Mouse (Mus musculus) midbrain, embryonic 13.5 days (tissue): ENCODE measurements at regions not wholly inside any gene's neighbourhood (a gene's known extent, or its start where the extent isn't known, plus 50 kb on each side); places are given as distances from the start of the nearest gene placed in this dataset.
"Not testable (repeated sequence)": the region's sequence is repeated elsewhere in the genome, so short reads cannot be mapped to it uniquely, and the experiment has no call there.

Experiments
- ATAC-seq: fragments of 200-750 bp; cut with Nextera tagmentation; 2 replicates; pipeline ENCODE4 v1.8.0; 2017; ENCODE audit warnings: mild to moderate bottlenecking, moderate TSS enrichment, moderate library complexity
- H3K27ac ChIP-seq: fragments of 300-500 bp; sonication (generic); 2 replicates; pipeline ENCODE4 v1.5.1; 2015; ENCODE audit warnings: inconsistent platforms, mild to moderate bottlenecking, moderate library complexity
- H3K27me3 ChIP-seq: fragments of 300-500 bp; sonication (generic); 2 replicates; pipeline ENCODE4 v1.6.1; 2015; ENCODE audit warnings: mild to moderate bottlenecking, inconsistent platforms
- H3K36me3 ChIP-seq: fragments of 300-500 bp; sonication (generic); 2 replicates; pipeline ENCODE4 v1.6.1; 2015; ENCODE audit warnings: mild to moderate bottlenecking, inconsistent platforms
- H3K4me1 ChIP-seq: fragments of 300-500 bp; sonication (generic); replicated peaks from 2 replicates; pipeline ENCODE4 v1.6.1; 2015; ENCODE audit warnings: inconsistent platforms
- H3K4me2 ChIP-seq: fragments of 300-500 bp; sonication (generic); replicated peaks from 2 replicates; pipeline ENCODE4 v1.6.1; 2015; ENCODE audit warnings: moderate library complexity, mild to moderate bottlenecking, inconsistent platforms
- H3K4me3 ChIP-seq: fragments of 300-500 bp; sonication (generic); replicated peaks from 2 replicates; pipeline ENCODE4 v1.5.1; 2015; ENCODE audit warnings: mild to moderate bottlenecking, inconsistent platforms
- H3K9ac ChIP-seq: fragments of 300-500 bp; sonication (generic); replicated peaks from 2 replicates; pipeline ENCODE4 v1.6.1; 2015; ENCODE audit warnings: mild to moderate bottlenecking, inconsistent platforms
- H3K9me3 ChIP-seq: fragments of 300-500 bp; sonication (generic); 2 replicates; pipeline ENCODE4 v1.6.1; 2016; ENCODE audit warnings: mild to moderate bottlenecking, inconsistent platforms
- WGBS: fragments of 180-500 bp; shearing (Covaris S2); methylation state at CpG from one replicate; pipeline ENCODE4 v1.1.7; 2015; 5-methylcytosine and 5-hydroxymethylcytosine counted together

GRCm38 (mm10) chr7:73069352-73069751 is 306.0 kb upstream of the Rgma start:
- Histone ChIP-seq H3K27me3 (no peaks in the 10 kb centered on the region), H3K4me3 (no peak overlapping the region), H3K4me1 (no peaks in the 10 kb centered on the region), H3K4me2 (no peak overlapping the region), H3K9me3 (no peaks in the 10 kb centered on the region), H3K27ac (no peak overlapping the region), H3K36me3 (no peaks in the 10 kb centered on the region), H3K9ac (no peak overlapping the region)
- no peak for ATAC-seq
- WGBS, result 88% methylated on average over 4 of the region's 4 CpGs

GRCm38 (mm10) chr7:73075391-73075790 is 299.9 kb upstream of the Rgma start:
- not testable (repeated sequence) for ATAC-seq, H3K4me3 ChIP-seq
- WGBS, result 95% methylated on average over 7 of the region's 7 CpGs

GRCm38 (mm10) chr7:73087496-73088185 is 287.7 kb upstream of the Rgma start:
- H3K4me3 ChIP-seq, result no peak overlapping the region
- H3K27me3 ChIP-seq, result no peaks in the 10 kb centered on the region
- ATAC-seq, result no peak
- no peaks in the 10 kb centered on the region for H3K36me3 ChIP-seq
- H3K27ac ChIP-seq, result no peak overlapping the region
- H3K9ac ChIP-seq, result no peak overlapping the region
- no peaks in the 10 kb centered on the region for H3K9me3 ChIP-seq
- WGBS, result 91% methylated on average over 10 of the region's 10 CpGs
- no peaks in the 10 kb centered on the region for H3K4me1 ChIP-seq
- H3K4me2 ChIP-seq, result no peak overlapping the region

More at GRCm38 (mm10) chr7:73075391-73075790, 299.9 kb upstream of the Rgma start:
- not testable (repeated sequence) for H3K4me2 ChIP-seq, H3K36me3 ChIP-seq, H3K27me3 ChIP-seq, H3K4me1 ChIP-seq, H3K9me3 ChIP-seq, H3K27ac ChIP-seq, H3K9ac ChIP-seq

GRCm38 (mm10) chr7:73088321-73088720 is 287.0 kb upstream of the Rgma start:
- H3K4me1 ChIP-seq, result no peaks in the 10 kb centered on the region
- H3K4me3 ChIP-seq, result no peak overlapping the region
- 95% methylated on average over 8 of the region's 8 CpGs for WGBS
- H3K27me3 ChIP-seq, result no peaks in the 10 kb centered on the region
- no peaks in the 10 kb centered on the region for H3K36me3 ChIP-seq
- H3K27ac ChIP-seq, result no peak overlapping the region
- no peak overlapping the region for H3K4me2 ChIP-seq
- H3K9ac ChIP-seq, result no peak overlapping the region
- ATAC-seq, result no peak
- H3K9me3 ChIP-seq, result no peaks in the 10 kb centered on the region

GRCm38 (mm10) chr7:73091758-73092157 is 283.6 kb upstream of the Rgma start:
- no peak for ATAC-seq

GRCm38 (mm10) chr7:73094059-73094458 is 281.2 kb upstream of the Rgma start:
- Histone ChIP-seq H3K4me1 (no peaks in the 10 kb centered on the region), H3K9me3 (no peaks in the 10 kb centered on the region), H3K36me3 (no peaks in the 10 kb centered on the region), H3K4me3 (no peak overlapping the region), H3K9ac (no peak overlapping the region), H3K27ac (no peak overlapping the region), H3K4me2 (no peak overlapping the region), H3K27me3 (no peaks in the 10 kb centered on the region)
- ATAC-seq, result no peak
- WGBS, result 60% methylated on average over 3 of the region's 3 CpGs

More at GRCm38 (mm10) chr7:73091758-73092157, 283.6 kb upstream of the Rgma start:
- Histone ChIP-seq H3K9me3 (no peaks in the 10 kb centered on the region), H3K27ac (no peak overlapping the region), H3K4me3 (no peak overlapping the region), H3K27me3 (no peaks in the 10 kb centered on the region), H3K9ac (no peak overlapping the region), H3K36me3 (no peaks in the 10 kb centered on the region), H3K4me2 (no peak overlapping the region), H3K4me1 (no peaks in the 10 kb centered on the region)
- 75% methylated on average over 3 of the region's 3 CpGs for WGBS

GRCm38 (mm10) chr7:73118871-73119270 is 256.4 kb upstream of the Rgma start:
- H3K4me2 ChIP-seq, result no peak overlapping the region
- no peaks in the 10 kb centered on the region for H3K4me1 ChIP-seq
- no peak overlapping the region for H3K9ac ChIP-seq
- no peak overlapping the region for H3K27ac ChIP-seq
- no peak overlapping the region for H3K4me3 ChIP-seq
- 79% methylated on average over 8 of the region's 8 CpGs for WGBS
- no peaks in the 10 kb centered on the region for H3K9me3 ChIP-seq
- no peaks in the 10 kb centered on the region for H3K27me3 ChIP-seq
- H3K36me3 ChIP-seq, result no peaks in the 10 kb centered on the region
- no peak for ATAC-seq

- H3K4me3 ChIP-seq, result no peak overlapping the region
- ATAC-seq, result no peak
- 83% methylated on average over 9 of the region's 9 CpGs for WGBS
- H3K9me3 ChIP-seq, result no peaks in the 10 kb centered on the region
- no peaks in the 10 kb centered on the region for H3K36me3 ChIP-seq
- H3K27me3 ChIP-seq, result no peaks in the 10 kb centered on the region
- H3K4me1 ChIP-seq, result peaks cover 1% of the 10 kb centered on the region
- no peak overlapping the region for H3K27ac ChIP-seq
- H3K4me2 ChIP-seq, result no peak overlapping the region
- no peak overlapping the region for H3K9ac ChIP-seq
These were observed 255.0 kb upstream of the Rgma start for GRCm38 (mm10) chr7:73120276-73120675.

- Histone ChIP-seq H3K4me3 (no peak overlapping the region), H3K36me3 (no peaks in the 10 kb centered on the region), H3K27me3 (no peaks in the 10 kb centered on the region), H3K9ac (no peak overlapping the region), H3K4me1 (peaks cover 16% of the 10 kb centered on the region), H3K27ac (no peak overlapping the region), H3K9me3 (no peaks in the 10 kb centered on the region), H3K4me2 (no peak overlapping the region)
- ATAC-seq, result no peak
- 81% methylated on average over 2 of the region's 2 CpGs for WGBS
These were observed 250.3 kb upstream of the Rgma start for GRCm38 (mm10) chr7:73124976-73125375.

GRCm38 (mm10) chr7:73125864-73126263 is 249.4 kb upstream of the Rgma start:
- H3K27me3 ChIP-seq, result no peaks in the 10 kb centered on the region
- H3K36me3 ChIP-seq, result no peaks in the 10 kb centered on the region
- no peak overlapping the region for H3K9ac ChIP-seq
- no peaks in the 10 kb centered on the region for H3K9me3 ChIP-seq
- no peak overlapping the region for H3K27ac ChIP-seq
- peaks cover 16% of the 10 kb centered on the region for H3K4me1 ChIP-seq
- 21% methylated on average over 11 of the region's 11 CpGs for WGBS
- no peak for ATAC-seq
- H3K4me3 ChIP-seq, result no peak overlapping the region
- no peak overlapping the region for H3K4me2 ChIP-seq

GRCm38 (mm10) chr7:73135786-73136185 is 239.5 kb upstream of the Rgma start:
- H3K4me2 ChIP-seq, result no peak overlapping the region
- no peaks in the 10 kb centered on the region for H3K9me3 ChIP-seq
- 75% methylated on average over 6 of the region's 6 CpGs for WGBS
- H3K27ac ChIP-seq, result no peak overlapping the region
- no peaks in the 10 kb centered on the region for H3K36me3 ChIP-seq
- peaks cover 21% of the 10 kb centered on the region for H3K4me1 ChIP-seq
- H3K9ac ChIP-seq, result no peak overlapping the region
- H3K27me3 ChIP-seq, result no peaks in the 10 kb centered on the region
- no peak for ATAC-seq
- no peak overlapping the region for H3K4me3 ChIP-seq

GRCm38 (mm10) chr7:73138269-73138668 is 237.0 kb upstream of the Rgma start:
- no peak overlapping the region for H3K27ac ChIP-seq
- H3K4me3 ChIP-seq, result no peak overlapping the region
- H3K4me1 ChIP-seq, result peaks cover 35% of the 10 kb centered on the region
- H3K9ac ChIP-seq, result no peak overlapping the region
- ATAC-seq, result no peak
- H3K36me3 ChIP-seq, result no peaks in the 10 kb centered on the region
- H3K27me3 ChIP-seq, result no peaks in the 10 kb centered on the region
- no peak overlapping the region for H3K4me2 ChIP-seq
- no peaks in the 10 kb centered on the region for H3K9me3 ChIP-seq
- 19% methylated on average over 5 of the region's 5 CpGs for WGBS
